Mouse (Mus musculus) lung, postnatal 10 days (tissue): ENCODE data around the gene Stx4a.
"Not testable (repeated sequence)": the region's sequence is repeated elsewhere in the genome, so short reads cannot be mapped to it uniquely, and the experiment has no call there.

ENCODE experiments used
- DNase-seq: peaks from one replicate; pipeline ENCODE4 v3.0.0; 2021

Gene Stx4a

GRCm38 (mm10) chr7:127815116-127815665 lies 8.9 kb upstream of the Stx4a start:
- DNase-seq = no peak

- DNase-seq = peak; percentile 75
Observed at GRCm38 (mm10) chr7:127815954-127816821, 7.9 kb upstream of the Stx4a start.

GRCm38 (mm10) chr7:127817053-127817452 lies 7.0 kb upstream of the Stx4a start:
- DNase-seq = no peak

GRCm38 (mm10) chr7:127817776-127818175 lies 6.3 kb upstream of the Stx4a start:
- no peak for DNase-seq

- peak; percentile 31 for DNase-seq
Observed at GRCm38 (mm10) chr7:127820836-127821509, 3.1 kb upstream of the Stx4a start.

- DNase-seq = no peak
Observed at GRCm38 (mm10) chr7:127822494-127822893, 1.6 kb upstream of the Stx4a start.

- DNase-seq = no peak
Observed at GRCm38 (mm10) chr7:127823236-127824171, 590 bp upstream of the Stx4a start.

GRCm38 (mm10) chr7:127835550-127835949 lies 11.5 kb downstream of the Stx4a start:
- DNase-seq = no peak

- no peak for DNase-seq
Observed at GRCm38 (mm10) chr7:127837473-127837872, 13.4 kb downstream of the Stx4a start.

- DNase-seq = not testable (repeated sequence)
Observed at GRCm38 (mm10) chr7:127837878-127838277, 13.8 kb downstream of the Stx4a start.

- not testable (repeated sequence) for DNase-seq
Observed at GRCm38 (mm10) chr7:127840031-127840430, 15.9 kb downstream of the Stx4a start.

- peak; percentile 66 for DNase-seq
Observed at GRCm38 (mm10) chr7:127840886-127841285, 16.8 kb downstream of the Stx4a start.

GRCm38 (mm10) chr7:127841340-127842000 lies 17.4 kb downstream of the Stx4a start:
- peak; percentile 97 for DNase-seq

GRCm38 (mm10) chr7:127842001-127842718 lies 18.1 kb downstream of the Stx4a start:
- peak; percentile 91 for DNase-seq

- no peak for DNase-seq
Observed at GRCm38 (mm10) chr7:127849973-127850875, 26.1 kb downstream of the Stx4a start.

- DNase-seq = no peak
Observed at GRCm38 (mm10) chr7:127850906-127851305, 26.8 kb downstream of the Stx4a start.

GRCm38 (mm10) chr7:127858258-127858657 lies 34.2 kb downstream of the Stx4a start:
- no peak for DNase-seq

GRCm38 (mm10) chr7:127866434-127866833 lies 42.3 kb downstream of the Stx4a start:
- DNase-seq = no peak

- DNase-seq = no peak
Observed at GRCm38 (mm10) chr7:127867641-127868040, 43.5 kb downstream of the Stx4a start.

GRCm38 (mm10) chr7:127869149-127869810 lies 45.2 kb downstream of the Stx4a start:
- DNase-seq = peak; percentile 51
